Mouse (Mus musculus): ENCODE data around the gene Rdh8.

GRCm38 (mm10) chr9:20814521-20815272 is 3.6 kb upstream of the Rdh8 start, which contains the start of gene Col5a3:
- TF ChIP-seq GATA2 (IDR thresholded peaks at IDR 0.05; ENCODE audit: borderline replicate concordance, low read depth, low read length), result no peak
- no peak for TF ChIP-seq CTCF (IDR thresholded peaks at IDR 0.05; ENCODE audit: low read depth, low read length)
- no peak for TF ChIP-seq GATA1 (IDR thresholded peaks at IDR 0.05; ENCODE audit: borderline replicate concordance, low read length)
- TF ChIP-seq TAL1 (conservative IDR thresholded peaks at IDR 0.05; ENCODE audit: low read depth, low read length), result no peak
